14 mouse cellular contexts compared by ENCODE assay signal in the genomic region with DNA sequence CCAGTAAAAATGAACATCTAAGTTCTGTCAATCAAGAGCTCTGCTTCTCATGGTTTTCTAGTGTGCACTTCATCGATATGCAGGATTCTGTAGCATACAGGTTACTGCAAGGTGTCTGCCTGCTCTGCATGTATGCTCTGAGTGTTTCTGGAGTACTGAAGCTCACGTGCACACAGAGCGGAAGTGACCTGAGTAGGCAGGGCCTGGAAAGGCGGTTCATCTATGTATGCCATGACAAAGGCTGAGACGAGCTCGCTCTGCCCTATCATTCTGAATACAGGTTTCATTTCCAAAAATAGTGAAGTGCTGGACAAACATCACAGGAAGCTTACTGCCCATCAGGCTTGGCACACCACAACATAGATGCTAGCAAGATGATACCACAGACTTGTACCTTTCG.
"Had no signal": no experiment of that assay in that cellular context is flagged by ENCODE, and none has a peak within 500 bp of the region (broad histone marks: within the 10 kb centered on the region; RNA-seq: fewer than 3 reads in every experiment).

No protein-coding gene starts in this region.

- H3K4me1 ChIP-seq: intestine, embryonic 15.5 days; limb, embryonic 15.5 days; liver, embryonic 13.5 days; lung, embryonic 15.5 days; midbrain, embryonic 12.5 days; stomach, embryonic 15.5 days had no signal

- H3K36me3 ChIP-seq: intestine, embryonic 15.5 days; lung, embryonic 15.5 days had no signal

- H3K9me3 ChIP-seq: intestine, embryonic 15.5 days; limb, embryonic 15.5 days; liver, embryonic 13.5 days; lung, embryonic 15.5 days; megakaryocyte, embryonic 14.5 days; midbrain, embryonic 12.5 days; stomach, embryonic 15.5 days had no signal

- H3K4me3 ChIP-seq: intestine, embryonic 15.5 days; limb, embryonic 15.5 days; liver, embryonic 13.5 days; lung, embryonic 15.5 days; megakaryocyte, embryonic 14.5 days; midbrain, embryonic 12.5 days; stomach, embryonic 15.5 days had no signal

- DNase-seq: kidney, adult 18-20 months; kidney, postnatal 10 days; kidney, postnatal 4 days; liver, embryonic 13.5 days; liver, postnatal 0 days; lung, postnatal 14 days; right cerebral cortex, adult 18-20 months had no signal

- H3K27me3 ChIP-seq: intestine, embryonic 15.5 days; limb, embryonic 15.5 days; liver, embryonic 13.5 days; lung, embryonic 15.5 days; megakaryocyte, embryonic 14.5 days; midbrain, embryonic 12.5 days; stomach, embryonic 15.5 days had no signal

- H3K27ac ChIP-seq: intestine, embryonic 15.5 days; limb, embryonic 15.5 days; liver, embryonic 13.5 days; lung, embryonic 15.5 days; macrophage; midbrain, embryonic 12.5 days; stomach, embryonic 15.5 days had no signal
